Mouse (Mus musculus) CH12.LX (cell line): Measurements from ENCODE around the gene Gpr19. TPM values are rescaled to one million over a fixed set of nuclear protein-coding genes. Genes with fewer than 3 reads are reported as not detected.

Experiments used
- DNase-seq: peaks from one replicate; pipeline ENCODE4 v3.0.0-alpha.2; 2013; ENCODE audit errors: extremely low read depth
- H3K27ac ChIP-seq: 2 replicates; pipeline ENCODE4 v1.5.1; 2012; ENCODE audit warnings: low read depth, mild to moderate bottlenecking, control low read depth, moderate library complexity; ENCODE audit not compliant: insufficient read depth
- H3K27me3 ChIP-seq: replicated peaks from 2 replicates; pipeline ENCODE3; 2012; ENCODE audit warnings: inconsistent platforms
- H3K36me3 ChIP-seq, 2 experiments: replicated peaks in 1 of 2; 2 replicates each; pipeline versions ENCODE3 to v1.6.1; 2012; ENCODE audit warnings: inconsistent platforms in 1 of 2, low read length in 1 of 2, mild to moderate bottlenecking in 1 of 2, mixed read lengths in 1 of 2, moderate library complexity in 1 of 2; ENCODE audit not compliant: control insufficient read depth in 1 of 2, insufficient read depth in 1 of 2
- H3K4me1 ChIP-seq, 2 experiments: 2 replicates each; pipeline ENCODE4 v1.6.1; 2012; ENCODE audit warnings: inconsistent platforms in 1 of 2, moderate library complexity in 1 of 2; ENCODE audit not compliant: insufficient read depth in 2 of 2, control insufficient read depth in 1 of 2
- H3K4me2 ChIP-seq: 2 replicates; pipeline ENCODE4 v1.6.1; 2012; ENCODE audit warnings: low read depth, mild to moderate bottlenecking, control low read depth; ENCODE audit not compliant: poor library complexity, insufficient read depth, severe bottlenecking
- H3K4me3 ChIP-seq, 3 experiments: fragments of 150-350 bp in 1 of 3; sonication (generic) in 1 of 3; replicated peaks in 1 of 3; 2 replicates each; pipeline versions ENCODE3 to v1.5.1; 2011 to 2012; ENCODE audit warnings: low read depth in 2 of 3, low read length in 2 of 3, mild to moderate bottlenecking in 2 of 3, moderate library complexity in 2 of 3, control low read depth in 1 of 3, improper control_type of control experiment in 1 of 3, inconsistent platforms in 1 of 3, mixed read lengths in 1 of 3; ENCODE audit not compliant: poor library complexity in 1 of 3
- H3K79me2 ChIP-seq: replicated peaks from 2 replicates; pipeline ENCODE4 v1.6.1; 2012; ENCODE audit warnings: mild to moderate bottlenecking, moderate library complexity; ENCODE audit not compliant: control insufficient read depth, poor library complexity, insufficient read depth, severe bottlenecking; ENCODE audit errors: extremely low read depth
- H3K9ac ChIP-seq: 2 replicates; pipeline ENCODE4 v1.6.1; 2012; ENCODE audit warnings: low read depth, mild to moderate bottlenecking, control low read depth, moderate library complexity; ENCODE audit not compliant: insufficient read depth
- H3K9me3 ChIP-seq: replicated peaks from 2 replicates; pipeline ENCODE3; 2012; ENCODE audit warnings: low read length, inconsistent platforms, mixed read lengths
- BHLHE40 ChIP-seq: IDR thresholded peaks from 2 replicates; pipeline ENCODE4 v1.6.1; 2011; ENCODE audit warnings: mild to moderate bottlenecking, low read depth, low read length, improper control_type of control experiment
- CHD1 ChIP-seq: IDR thresholded peaks from 2 replicates; pipeline ENCODE4 v1.6.1; 2012; ENCODE audit warnings: low read depth, low read length, improper control_type of control experiment, inconsistent platforms
- CTCF ChIP-seq, 2 experiments: IDR thresholded peaks in 1 of 2; conservative IDR thresholded peaks in 1 of 2; 2 replicates each; pipeline ENCODE4 v1.5.1; 2011 to 2012; ENCODE audit warnings: low read depth in 2 of 2, low read length in 2 of 2, improper control_type of control experiment in 1 of 2, inconsistent platforms in 1 of 2, mild to moderate bottlenecking in 1 of 2, moderate library complexity in 1 of 2
- EP300 ChIP-seq: IDR thresholded peaks from 2 replicates; pipeline ENCODE4 v1.6.1; 2011; ENCODE audit warnings: low read length, improper control_type of control experiment
- ETS1 ChIP-seq: conservative IDR thresholded peaks from 2 replicates; pipeline ENCODE4 v1.6.1; 2012; ENCODE audit warnings: low read depth, mild to moderate bottlenecking, inconsistent platforms, low read length, improper control_type of control experiment, moderate library complexity
- GABPA ChIP-seq: IDR thresholded peaks from 2 replicates; pipeline ENCODE4 v1.6.1; 2012; ENCODE audit warnings: low read depth, low read length, improper control_type of control experiment, inconsistent platforms; ENCODE audit not compliant: insufficient replicate concordance
- HCFC1 ChIP-seq: IDR thresholded peaks from 2 replicates; pipeline ENCODE4 v1.6.1; 2012; ENCODE audit warnings: low read depth, mild to moderate bottlenecking, inconsistent platforms, low read length, improper control_type of control experiment
- JUN ChIP-seq: IDR thresholded peaks from 2 replicates; pipeline ENCODE4 v1.6.1; 2011; ENCODE audit warnings: low read depth, mild to moderate bottlenecking, low read length, improper control_type of control experiment, moderate library complexity; ENCODE audit not compliant: insufficient read depth
- JUND ChIP-seq: conservative IDR thresholded peaks from 2 replicates; pipeline ENCODE4 v1.6.1; 2011; ENCODE audit warnings: low read depth, low read length, improper control_type of control experiment
- KAT2A ChIP-seq: IDR thresholded peaks from 2 replicates; pipeline ENCODE4 v1.6.1; 2012; ENCODE audit warnings: low read length, improper control_type of control experiment, inconsistent platforms; ENCODE audit not compliant: insufficient replicate concordance
- MAFK ChIP-seq: IDR thresholded peaks from 2 replicates; pipeline ENCODE4 v1.6.1; 2011; ENCODE audit warnings: low read length, improper control_type of control experiment; ENCODE audit not compliant: insufficient replicate concordance
- MAZ ChIP-seq: IDR thresholded peaks from 2 replicates; pipeline ENCODE4 v1.6.1; 2012; ENCODE audit warnings: low read depth, mild to moderate bottlenecking, inconsistent platforms, low read length, improper control_type of control experiment, moderate library complexity
- MEF2A ChIP-seq: IDR thresholded peaks from 2 replicates; pipeline ENCODE4 v1.6.1; 2014; ENCODE audit warnings: low read depth, mild to moderate bottlenecking, inconsistent platforms, low read length, improper control_type of control experiment, borderline replicate concordance
- MXI1 ChIP-seq: IDR thresholded peaks from 2 replicates; pipeline ENCODE4 v1.6.1; 2011; ENCODE audit warnings: mild to moderate bottlenecking, low read depth, low read length, improper control_type of control experiment
- MYC ChIP-seq: IDR thresholded peaks from 2 replicates; pipeline ENCODE4 v1.6.1; 2011; ENCODE audit warnings: low read depth, mild to moderate bottlenecking, improper control_type of control experiment, low read length
- PAX5 ChIP-seq: IDR thresholded peaks from 2 replicates; pipeline ENCODE4 v1.6.1; 2012; ENCODE audit warnings: low read length, inconsistent platforms, mixed read lengths
- POLR2AphosphoS2 ChIP-seq: IDR thresholded peaks from 2 replicates; pipeline ENCODE4 v1.6.1; 2011; ENCODE audit warnings: low read depth, low read length, improper control_type of control experiment
- RAD21 ChIP-seq: IDR thresholded peaks from 2 replicates; pipeline ENCODE4 v1.6.1; 2011; ENCODE audit warnings: low read depth, mild to moderate bottlenecking, low read length, improper control_type of control experiment, moderate library complexity
- RCOR1 ChIP-seq: conservative IDR thresholded peaks from 2 replicates; pipeline ENCODE4 v1.6.1; 2012; ENCODE audit warnings: low read depth, mild to moderate bottlenecking, inconsistent platforms, low read length, improper control_type of control experiment
- SIN3A ChIP-seq: IDR thresholded peaks from 2 replicates; pipeline ENCODE4 v1.6.1; 2012; ENCODE audit warnings: low read length, improper control_type of control experiment, inconsistent platforms
- SMC3 ChIP-seq: IDR thresholded peaks from 2 replicates; pipeline ENCODE4 v1.6.1; 2011; ENCODE audit warnings: low read depth, low read length, improper control_type of control experiment
- TCF12 ChIP-seq: IDR thresholded peaks from 2 replicates; pipeline ENCODE4 v1.6.1; 2014; ENCODE audit warnings: low read depth, mild to moderate bottlenecking, inconsistent platforms, low read length, improper control_type of control experiment
- UBTF ChIP-seq: IDR thresholded peaks from 2 replicates; pipeline ENCODE4 v1.6.1; 2012; ENCODE audit warnings: low read depth, mild to moderate bottlenecking, inconsistent platforms, low read length, improper control_type of control experiment, moderate library complexity
- USF1 ChIP-seq: IDR thresholded peaks from 2 replicates; pipeline ENCODE4 v1.6.1; 2014; ENCODE audit warnings: low read depth, mild to moderate bottlenecking, inconsistent platforms, low read length, improper control_type of control experiment
- USF2 ChIP-seq: conservative IDR thresholded peaks from 2 replicates; pipeline ENCODE4 v1.6.1; 2011; ENCODE audit warnings: low read depth, low read length, improper control_type of control experiment
- ZC3H11A ChIP-seq: IDR thresholded peaks from 2 replicates; pipeline ENCODE4 v1.6.1; 2012; ENCODE audit warnings: low read depth, mild to moderate bottlenecking, inconsistent platforms, low read length, improper control_type of control experiment
- ZKSCAN1 ChIP-seq: IDR thresholded peaks from 2 replicates; pipeline ENCODE4 v1.6.1; 2012; ENCODE audit warnings: low read depth, inconsistent platforms, low read length, improper control_type of control experiment, borderline replicate concordance
- dilution Hi-C: fragments of 300-500 bp; cut with MboI; formaldehyde crosslinking; loops from 2 replicates; pipeline ENCODE4 v1.14.3; 2020; ENCODE audit warnings: low sequenced_read_pairs; ENCODE audit not compliant: extremely low pct_unique_long_range_greater_than_20kb, extremely low pct_ligation_motif_present
- in situ Hi-C: fragments of 300-500 bp; cut with MboI; formaldehyde crosslinking; loops from 3 replicates; pipeline ENCODE4 v1.14.3; 2019; ENCODE audit warnings: low sequenced_read_pairs, low pct_ligation_motif_present, low pct_unique_long_range_greater_than_20kb, mixed read lengths
- polyA plus RNA-seq: library from polyadenylated mRNA; unstranded; fragments of >175 nt; gene quantifications from 2 replicates; pipeline ENCODE4 v1.2.1, GENCODE M21; 2012; ENCODE audit warnings: low read depth; ENCODE audit not compliant: insufficient read length
- total RNA-seq, 2 experiments: library from RNA; depleted of rRNA; stranded (reverse); fragments of 300-350 nt in 1 of 2; fragments of >200 nt in 1 of 2; gene quantifications; 2 replicates each; pipeline ENCODE4 v1.2.3; 2012 to 2014

Gpr19 gene
- total and polyA plus RNA-seq, 3 experiments: 4.8 to 7.5 (median 5.2) TPM

GRCm38 (mm10) chr6:134872236-134872635 is 26.1 kb downstream of the Gpr19 start:
- Histone ChIP-seq H3K27me3 (no peaks in the 10 kb centered on the region), H3K79me2 (no peaks in the 10 kb centered on the region), H3K27ac (no peak overlapping the region), H3K9me3 (no peaks in the 10 kb centered on the region), H3K4me3 (no peak overlapping the region), H3K4me1 (no peaks in the 10 kb centered on the region), H3K36me3 (peaks cover 9 to 26% of the 10 kb centered on the region in 2 experiments), H3K9ac (no peak overlapping the region), H3K4me2 (no peak overlapping the region)
- dilution Hi-C loops (no loop called here), in situ Hi-C loops (loop anchor here (25.0 kb wide), 1 partner anchor 435 kb away; no protein-coding TSS in a partner anchor)
- TF ChIP-seq MEF2A (no peak), MYC (no peak), POLR2AphosphoS2 (no peak), MXI1 (no peak), GABPA (no peak), USF1 (no peak), USF2 (no peak), JUND (no peak), KAT2A (no peak), EP300 (no peak), RAD21 (no peak), ZKSCAN1 (no peak), CHD1 (no peak), RCOR1 (no peak), ETS1 (no peak)
- DNase-seq: no peak

GRCm38 (mm10) chr6:134870887-134871286 is 27.5 kb downstream of the Gpr19 start:
- no peak for TF ChIP-seq HCFC1
- no peak for TF ChIP-seq UBTF
- TF ChIP-seq KAT2A: no peak
- TF ChIP-seq BHLHE40: no peak
- TF ChIP-seq SMC3: no peak
- TF ChIP-seq ZKSCAN1: no peak
- no peak for TF ChIP-seq MAFK
- no peak for TF ChIP-seq TCF12
- TF ChIP-seq POLR2AphosphoS2: no peak
- no peak for TF ChIP-seq ZC3H11A
- TF ChIP-seq JUND: no peak
- TF ChIP-seq MAZ: no peak
- no peak for TF ChIP-seq CTCF (conservative IDR thresholded peaks at IDR 0.05 in 1 of 2, IDR thresholded peaks at IDR 0.05 in 1 of 2; ENCODE audit: low read depth in 2 of 2, low read length in 2 of 2)
- TF ChIP-seq USF2: no peak
- TF ChIP-seq JUN: no peak
- no peak for TF ChIP-seq PAX5
- no peak for TF ChIP-seq SIN3A
- no peak for TF ChIP-seq MEF2A
- Histone ChIP-seq H3K79me2 (no peaks in the 10 kb centered on the region), H3K4me3 (no peak overlapping the region), H3K27ac (no peak overlapping the region), H3K36me3 (peaks cover 9 to 21% of the 10 kb centered on the region in 2 experiments), H3K9me3 (no peaks in the 10 kb centered on the region), H3K9ac (no peak overlapping the region), H3K4me1 (no peaks in the 10 kb centered on the region), H3K27me3 (no peaks in the 10 kb centered on the region), H3K4me2 (no peak overlapping the region)
- no peak for DNase-seq
- in situ Hi-C loops: loop anchor here (25.0 kb wide), 1 partner anchor 434 kb away; no protein-coding TSS in a partner anchor
- dilution Hi-C loops: no loop called here
